Mouse (Mus musculus): ENCODE results near the gene Hmgxb4. TPM values are rescaled to one million over a fixed set of nuclear protein-coding genes. Genes with fewer than 3 reads are reported as not detected.

The Hmgxb4 gene
- polyA plus RNA-seq, 1 experiment, result 28.7 TPM

GRCm38 (mm10) chr8:74987436-74987835 lies 5.7 kb upstream of the Hmgxb4 start:
- WGBS, result 96% methylated on average over 5 of the region's 5 CpGs
- Histone ChIP-seq H3K4me3 (ENCODE audit: control insufficient read depth, insufficient read depth, low read length) (no peak overlapping the region), H3K36me3 (ENCODE audit: control insufficient read depth, insufficient read depth, low read length) (no peaks in the 10 kb centered on the region), H3K4me1 (replicated peaks; ENCODE audit: control insufficient read depth, insufficient read depth, low read length) (no peaks in the 10 kb centered on the region), H3K27me3 (ENCODE audit: control insufficient read depth, insufficient read depth, low read length) (no peaks in the 10 kb centered on the region), H3K27ac (ENCODE audit: control insufficient read depth, insufficient read depth, low read length) (no peak overlapping the region)
- TF ChIP-seq CTCF (IDR thresholded peaks at IDR 0.05; ENCODE audit: borderline replicate concordance, control insufficient read depth, extremely low read depth, insufficient read depth, low read length, poor library complexity) (no peak), POLR2A (IDR thresholded peaks at IDR 0.05; ENCODE audit: control insufficient read depth, extremely low read depth, insufficient read depth, low read length, poor library complexity) (no peak)
- no peak for DNase-seq

GRCm38 (mm10) chr8:74990021-74990420 lies 3.1 kb upstream of the Hmgxb4 start:
- WGBS, result 49% methylated on average over 15 of the region's 15 CpGs
- no peak for DNase-seq
- Histone ChIP-seq H3K4me3 (ENCODE audit: control insufficient read depth, insufficient read depth, low read length) (no peak overlapping the region), H3K27ac (ENCODE audit: control insufficient read depth, insufficient read depth, low read length) (no peak overlapping the region), H3K36me3 (ENCODE audit: control insufficient read depth, insufficient read depth, low read length) (no peaks in the 10 kb centered on the region), H3K4me1 (replicated peaks; ENCODE audit: control insufficient read depth, insufficient read depth, low read length) (peaks cover 5% of the 10 kb centered on the region), H3K27me3 (ENCODE audit: control insufficient read depth, insufficient read depth, low read length) (no peaks in the 10 kb centered on the region)
- no peak for TF ChIP-seq CTCF (IDR thresholded peaks at IDR 0.05; ENCODE audit: borderline replicate concordance, control insufficient read depth, extremely low read depth, insufficient read depth, low read length, poor library complexity)
- no peak for TF ChIP-seq POLR2A (IDR thresholded peaks at IDR 0.05; ENCODE audit: control insufficient read depth, extremely low read depth, insufficient read depth, low read length, poor library complexity)

GRCm38 (mm10) chr8:74993475-74994451 lies 607 bp downstream of the Hmgxb4 start:
- WGBS, result under 1% methylated on average over 97 of the region's 111 CpGs
- TF ChIP-seq CTCF (IDR thresholded peaks at IDR 0.05; ENCODE audit: borderline replicate concordance, control insufficient read depth, extremely low read depth, insufficient read depth, low read length, poor library complexity) (no peak), POLR2A (IDR thresholded peaks at IDR 0.05; ENCODE audit: control insufficient read depth, extremely low read depth, insufficient read depth, low read length, poor library complexity) (peak; percentile 16; the same call in 1 of the 2 replicates)
- peak; percentile 82 for DNase-seq
- Histone ChIP-seq H3K27me3 (ENCODE audit: control insufficient read depth, insufficient read depth, low read length) (no peaks in the 10 kb centered on the region), H3K27ac (ENCODE audit: control insufficient read depth, insufficient read depth, low read length) (peak overlapping the region; percentile 32; the same call in 1 of the 2 replicates), H3K4me1 (replicated peaks; ENCODE audit: control insufficient read depth, insufficient read depth, low read length) (peaks cover 5% of the 10 kb centered on the region), H3K4me3 (ENCODE audit: control insufficient read depth, insufficient read depth, low read length) (peak overlapping the region; percentile 70), H3K36me3 (ENCODE audit: control insufficient read depth, insufficient read depth, low read length) (no peaks in the 10 kb centered on the region)

- Histone ChIP-seq H3K36me3 (ENCODE audit: control insufficient read depth, insufficient read depth, low read length) (peaks cover 5% of the 10 kb centered on the region; the same call in 1 of the 2 replicates), H3K27me3 (ENCODE audit: control insufficient read depth, insufficient read depth, low read length) (no peaks in the 10 kb centered on the region), H3K4me3 (ENCODE audit: control insufficient read depth, insufficient read depth, low read length) (no peak overlapping the region), H3K27ac (ENCODE audit: control insufficient read depth, insufficient read depth, low read length) (no peak overlapping the region), H3K4me1 (replicated peaks; ENCODE audit: control insufficient read depth, insufficient read depth, low read length) (peaks cover 5% of the 10 kb centered on the region)
- WGBS, result 12% methylated on average over 7 of the region's 7 CpGs
- no peak for TF ChIP-seq CTCF (IDR thresholded peaks at IDR 0.05; ENCODE audit: borderline replicate concordance, control insufficient read depth, extremely low read depth, insufficient read depth, low read length, poor library complexity)
- peak; percentile 16 for DNase-seq
These were observed 1.4 kb downstream of the Hmgxb4 start for GRCm38 (mm10) chr8:74994540-74994939.

GRCm38 (mm10) chr8:75000431-75000830 lies 7.3 kb downstream of the Hmgxb4 start:
- Histone ChIP-seq H3K27ac (ENCODE audit: control insufficient read depth, insufficient read depth, low read length) (no peak overlapping the region), H3K4me1 (replicated peaks; ENCODE audit: control insufficient read depth, insufficient read depth, low read length) (no peaks in the 10 kb centered on the region), H3K36me3 (ENCODE audit: control insufficient read depth, insufficient read depth, low read length) (peaks cover 33% of the 10 kb centered on the region), H3K27me3 (ENCODE audit: control insufficient read depth, insufficient read depth, low read length) (no peaks in the 10 kb centered on the region), H3K4me3 (ENCODE audit: control insufficient read depth, insufficient read depth, low read length) (no peak overlapping the region)
- DNase-seq, result no peak
- WGBS, result 80% methylated on average over 3 of the region's 3 CpGs
- TF ChIP-seq CTCF (IDR thresholded peaks at IDR 0.05; ENCODE audit: borderline replicate concordance, control insufficient read depth, extremely low read depth, insufficient read depth, low read length, poor library complexity) (no peak), POLR2A (IDR thresholded peaks at IDR 0.05; ENCODE audit: control insufficient read depth, extremely low read depth, insufficient read depth, low read length, poor library complexity) (no peak)

- H3K4me3 ChIP-seq (ENCODE audit: control insufficient read depth, insufficient read depth, low read length), result no peak overlapping the region
- TF ChIP-seq POLR2A (IDR thresholded peaks at IDR 0.05; ENCODE audit: control insufficient read depth, extremely low read depth, insufficient read depth, low read length, poor library complexity), result no peak
- no peak for TF ChIP-seq CTCF (IDR thresholded peaks at IDR 0.05; ENCODE audit: borderline replicate concordance, control insufficient read depth, extremely low read depth, insufficient read depth, low read length, poor library complexity)
- H3K4me1 ChIP-seq (replicated peaks; ENCODE audit: control insufficient read depth, insufficient read depth, low read length), result 0 out of 2 replicates have a peak, but pooled peaks cover 3% of the 10 kb centered on the region
- no peak overlapping the region for H3K27ac ChIP-seq (ENCODE audit: control insufficient read depth, insufficient read depth, low read length)
- H3K36me3 ChIP-seq (ENCODE audit: control insufficient read depth, insufficient read depth, low read length), result 0 out of 2 replicates have a peak, but pooled peaks cover 3% of the 10 kb centered on the region
- H3K27me3 ChIP-seq (ENCODE audit: control insufficient read depth, insufficient read depth, low read length), result no peaks in the 10 kb centered on the region
- WGBS, result 99% methylated on average over 2 of the region's 2 CpGs
- no peak for DNase-seq
These were observed 15.7 kb downstream of the Hmgxb4 start for GRCm38 (mm10) chr8:75008826-75009225.

Measured in thymus, adult 2 months (tissue).